Mouse (Mus musculus) stomach, postnatal 0 days (tissue): ENCODE measurements around the gene Cpvl. TPM values are rescaled to one million over a fixed set of nuclear protein-coding genes. Genes with fewer than 3 reads are reported as not detected.

Experiments used
- ATAC-seq: fragments of 200-750 bp; cut with Nextera tagmentation; 2 replicates; pipeline ENCODE4 v1.8.0; 2017; ENCODE audit not compliant: low FRiP score, low TSS enrichment
- DNase-seq: peaks from one replicate; pipeline ENCODE4 v3.0.0-alpha.2; 2016; ENCODE audit warnings: low spot score
- H3K27ac ChIP-seq: fragments of 300-500 bp; sonication (generic); replicated peaks from 2 replicates; pipeline ENCODE4 v1.5.1; 2014; ENCODE audit warnings: mild to moderate bottlenecking, control low read depth
- H3K27me3 ChIP-seq: fragments of 300-500 bp; sonication (generic); 2 replicates; pipeline ENCODE4 v1.6.1; 2014; ENCODE audit warnings: low read length; ENCODE audit not compliant: control insufficient read depth, insufficient read depth
- H3K36me3 ChIP-seq: fragments of 300-500 bp; sonication (generic); 2 replicates; pipeline ENCODE4 v1.6.1; 2014; ENCODE audit warnings: low read length, mixed read lengths; ENCODE audit not compliant: control insufficient read depth, insufficient read depth
- H3K4me1 ChIP-seq: fragments of 300-500 bp; sonication (generic); replicated peaks from 2 replicates; pipeline ENCODE4 v1.6.1; 2014; ENCODE audit warnings: antibody characterized with exemption; ENCODE audit not compliant: control insufficient read depth, insufficient read depth
- H3K4me2 ChIP-seq: fragments of 300-500 bp; sonication (generic); replicated peaks from 2 replicates; pipeline ENCODE4 v1.6.1; 2014; ENCODE audit warnings: low read depth, mild to moderate bottlenecking, control low read depth, moderate library complexity
- H3K4me3 ChIP-seq: fragments of 300-500 bp; sonication (generic); 2 replicates; pipeline ENCODE4 v1.5.1; 2014; ENCODE audit warnings: low read depth, low read length, control low read depth
- H3K9ac ChIP-seq: fragments of 300-500 bp; sonication (generic); 2 replicates; pipeline ENCODE4 v1.6.1; 2014; ENCODE audit warnings: mild to moderate bottlenecking, low read length, control low read depth, mixed read lengths
- H3K9me3 ChIP-seq: fragments of 300-500 bp; sonication (generic); 2 replicates; pipeline ENCODE4 v1.6.1; 2016; ENCODE audit warnings: low read length; ENCODE audit not compliant: control insufficient read depth
- CTCF ChIP-seq: IDR thresholded peaks from 2 replicates; pipeline ENCODE4 v1.5.1; 2016; ENCODE audit warnings: antibody characterized with exemption, low read depth, mild to moderate bottlenecking, moderate library complexity
- EP300 ChIP-seq: optimal IDR thresholded peaks from 2 replicates; pipeline ENCODE3; 2016; ENCODE audit warnings: antibody characterized with exemption
- WGBS: fragments of 180-500 bp; shearing (Covaris S2); extraction: QIAGEN DNeasy Blood & Tissue Kit; methylation state at CpG from one replicate; pipeline ENCODE4 v1.1.7; 2014; 5-methylcytosine and 5-hydroxymethylcytosine counted together
- polyA plus RNA-seq: library from polyadenylated mRNA; unstranded; fragments of >200 nt; fragmentation: Nextera tagmentation; extraction: Ambion mirVana; gene quantifications from 2 replicates; pipeline ENCODE4 v1.2.1, GENCODE M21; 2015

Gene Cpvl
- polyA plus RNA-seq, 1 experiment from 2014 or later: 0.06 TPM

GRCm38 (mm10) chr6:53939752-53940151 is 38.7 kb downstream of the Cpvl start:
- no peaks in the 10 kb centered on the region for H3K4me1 ChIP-seq
- no peak overlapping the region for H3K4me3 ChIP-seq
- H3K4me2 ChIP-seq: no peak overlapping the region
- no peak overlapping the region for H3K27ac ChIP-seq
- DNase-seq (peak; percentile 20), ATAC-seq (no peak)
- TF ChIP-seq EP300 (no peak), CTCF (no peak)
- no peaks in the 10 kb centered on the region for H3K27me3 ChIP-seq
- no peaks in the 10 kb centered on the region for H3K36me3 ChIP-seq
- WGBS: 46% methylated on average over 8 of the region's 8 CpGs
- H3K9me3 ChIP-seq: no peaks in the 10 kb centered on the region
- no peak overlapping the region for H3K9ac ChIP-seq

DNA sequence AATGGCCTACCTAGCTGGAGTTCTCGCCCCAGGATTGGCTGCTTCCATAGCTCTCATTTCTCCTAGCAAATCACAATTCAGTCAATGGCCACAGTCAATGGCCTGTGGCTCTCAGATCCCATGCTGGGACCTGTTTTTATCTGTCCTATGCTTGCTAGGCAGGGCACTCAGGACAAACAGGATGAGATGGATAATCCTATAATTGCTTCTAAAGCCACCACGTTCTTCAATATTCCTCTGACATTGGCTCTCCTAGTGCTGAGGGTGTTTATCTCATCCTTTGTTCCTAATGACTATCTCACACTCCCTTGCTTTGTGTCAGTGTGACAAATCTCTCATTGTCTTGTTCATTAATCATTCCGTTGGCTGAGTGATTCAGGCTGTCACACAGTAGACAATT is 39.5 kb downstream of the Cpvl start:
- Histone ChIP-seq H3K27ac (no peak overlapping the region), H3K9ac (no peak overlapping the region), H3K9me3 (no peaks in the 10 kb centered on the region), H3K27me3 (no peaks in the 10 kb centered on the region), H3K4me3 (no peak overlapping the region), H3K36me3 (no peaks in the 10 kb centered on the region), H3K4me1 (no peaks in the 10 kb centered on the region), H3K4me2 (no peak overlapping the region)
- WGBS: 54% methylated on average over 3 of the region's 3 CpGs
- ATAC-seq (no peak), DNase-seq (no peak)
- TF ChIP-seq CTCF (no peak), EP300 (no peak)

DNA sequence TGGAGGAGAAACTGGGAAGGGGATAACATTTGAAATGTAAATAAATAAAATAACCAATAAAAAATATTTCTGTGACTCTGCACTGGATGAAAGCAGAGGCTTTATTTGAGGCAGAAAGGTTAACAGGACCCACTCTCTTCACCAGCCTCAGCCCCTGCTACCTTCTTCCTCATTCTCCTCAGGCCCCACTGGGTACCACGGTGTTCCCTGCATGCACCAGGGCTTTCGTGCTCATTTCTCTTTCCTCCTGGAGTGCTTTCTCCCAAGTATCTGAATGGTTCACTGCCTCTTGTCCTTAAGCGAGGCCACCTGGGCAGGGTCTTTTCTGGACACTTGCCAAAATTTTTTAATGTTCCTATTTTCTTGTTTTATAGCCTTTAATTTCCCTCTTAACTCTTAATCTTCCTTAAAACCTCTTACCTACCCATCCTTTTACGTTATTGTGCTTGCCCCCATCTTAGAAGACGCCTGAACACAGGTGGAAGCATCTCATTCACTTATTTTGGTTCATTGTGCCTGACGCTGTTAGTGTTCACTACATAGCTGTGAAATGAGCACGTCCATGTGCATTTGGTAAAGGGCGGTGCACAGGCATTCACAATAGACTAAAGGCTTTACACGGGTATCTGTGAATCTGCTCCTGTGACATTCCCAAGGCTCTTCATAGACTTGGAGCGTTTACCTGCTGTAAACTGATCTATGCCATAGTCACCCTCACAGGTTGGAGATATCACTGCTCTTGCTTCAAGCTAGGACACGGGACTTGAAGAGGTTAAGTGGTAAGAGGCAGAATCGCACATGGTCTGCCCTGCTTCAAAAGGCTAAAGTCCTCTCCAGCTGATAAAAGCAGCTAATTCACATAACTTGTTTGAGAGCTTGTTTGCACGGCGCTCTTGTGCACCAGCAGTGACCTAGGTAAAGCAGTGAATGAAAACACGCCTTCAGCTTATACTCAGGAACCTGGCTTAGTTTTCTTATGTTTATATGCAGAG is 41.0 kb downstream of the Cpvl start:
- H3K9me3 ChIP-seq: no peaks in the 10 kb centered on the region
- no peak overlapping the region for H3K4me3 ChIP-seq
- ATAC-seq (peak; percentile 88), DNase-seq (peak; percentile 58)
- no peaks in the 10 kb centered on the region for H3K4me1 ChIP-seq
- no peak overlapping the region for H3K27ac ChIP-seq
- WGBS: 59% methylated on average over 15 of the region's 15 CpGs
- no peak overlapping the region; the same call in 1 of the 2 replicates for H3K4me2 ChIP-seq
- TF ChIP-seq CTCF: no peak
- no peak for TF ChIP-seq EP300
- H3K27me3 ChIP-seq: no peaks in the 10 kb centered on the region
- H3K9ac ChIP-seq: no peak overlapping the region
- no peaks in the 10 kb centered on the region for H3K36me3 ChIP-seq

DNA sequence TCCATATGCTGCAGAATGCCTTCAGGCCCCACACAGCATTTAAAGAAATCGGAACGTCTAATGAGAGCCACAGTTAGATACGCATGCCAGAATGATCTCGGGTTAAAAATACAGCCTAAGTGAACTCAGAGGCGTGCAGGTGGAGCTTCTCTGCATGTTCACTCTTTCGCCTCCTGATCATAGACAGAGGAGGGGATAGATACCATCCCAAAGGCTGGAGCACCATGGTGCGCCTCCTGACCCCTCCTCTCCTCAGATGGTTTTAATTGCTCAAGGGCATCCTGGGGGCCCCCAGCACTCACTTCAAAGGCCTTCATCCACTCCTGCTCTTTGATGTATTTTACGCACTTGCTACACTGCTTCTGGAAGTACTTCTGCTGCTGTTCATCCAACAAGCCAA is 46.9 kb downstream of the Cpvl start:
- Histone ChIP-seq H3K27me3 (no peaks in the 10 kb centered on the region), H3K4me1 (no peaks in the 10 kb centered on the region), H3K9ac (no peak overlapping the region), H3K4me3 (no peak overlapping the region), H3K9me3 (no peaks in the 10 kb centered on the region), H3K36me3 (no peaks in the 10 kb centered on the region), H3K4me2 (no peak overlapping the region), H3K27ac (no peak overlapping the region)
- TF ChIP-seq EP300 (no peak), CTCF (no peak)
- WGBS: 85% methylated on average over 8 of the region's 8 CpGs
- DNase-seq (no peak), ATAC-seq (no peak)

- H3K9me3 ChIP-seq: no peaks in the 10 kb centered on the region
- H3K36me3 ChIP-seq: no peaks in the 10 kb centered on the region
- WGBS: 66% methylated on average over 4 of the region's 4 CpGs
- H3K4me3 ChIP-seq: no peak overlapping the region
- no peaks in the 10 kb centered on the region for H3K4me1 ChIP-seq
- no peak overlapping the region for H3K27ac ChIP-seq
- DNase-seq: no peak
- H3K27me3 ChIP-seq: no peaks in the 10 kb centered on the region
- no peak overlapping the region for H3K9ac ChIP-seq
- TF ChIP-seq EP300 (no peak), CTCF (peak; percentile 54)
- ATAC-seq: no peak
- no peak overlapping the region for H3K4me2 ChIP-seq
Observed at GRCm38 (mm10) chr6:53929858-53930257, 48.6 kb downstream of the Cpvl start.

GRCm38 (mm10) chr6:53926197-53926596 is 52.3 kb downstream of the Cpvl start:
- Histone ChIP-seq H3K27me3 (no peaks in the 10 kb centered on the region), H3K36me3 (no peaks in the 10 kb centered on the region), H3K27ac (no peak overlapping the region), H3K4me3 (no peak overlapping the region), H3K4me1 (no peaks in the 10 kb centered on the region), H3K9ac (no peak overlapping the region), H3K4me2 (no peak overlapping the region), H3K9me3 (no peaks in the 10 kb centered on the region)
- 89% methylated on average over 2 of the region's 2 CpGs for WGBS
- no peak for DNase-seq
- TF ChIP-seq EP300: no peak
- TF ChIP-seq CTCF: no peak
- no peak for ATAC-seq
